Mouse (Mus musculus) ovary, postnatal 10 days (tissue): ENCODE results near the gene Ina.

ENCODE experiments used
- DNase-seq: peaks from one replicate; pipeline ENCODE4 v3.0.0; 2022; ENCODE audit warnings: low spot score

Ina gene

DNA sequence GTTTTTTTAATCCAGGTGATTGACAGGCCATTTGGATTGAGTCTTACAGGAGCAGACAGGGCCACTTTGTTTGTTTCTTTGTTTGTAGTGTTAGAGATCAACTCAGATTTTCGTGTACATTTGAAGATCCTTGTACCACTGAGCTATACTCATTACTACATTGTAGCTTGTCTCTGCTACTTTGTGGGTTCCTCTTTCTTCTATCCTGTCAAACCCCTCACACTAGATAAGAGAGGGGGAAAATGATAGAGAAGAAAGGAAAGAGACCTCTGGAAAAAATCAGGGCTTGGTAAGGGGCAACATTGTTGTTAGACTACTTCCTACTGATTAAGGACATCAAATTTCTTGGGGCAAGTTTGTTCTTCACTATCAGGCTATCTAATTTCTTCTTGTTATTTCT lies 43.2 kb downstream of the Ina start:
- no peak for DNase-seq

- DNase-seq: no peak
These were observed 51.4 kb downstream of the Ina start for GRCm38 (mm10) chr19:47065860-47066259.

- peak; percentile 87 for DNase-seq
These were observed 52.8 kb downstream of the Ina start, which contains the start of gene Taf5 for GRCm38 (mm10) chr19:47067096-47067882. Gene Taf5 (plus strand): TSS chr19:47067746.

- DNase-seq: peak; percentile 70
These were observed 53.6 kb downstream of the Ina start for GRCm38 (mm10) chr19:47067924-47068611.
